Mouse (Mus musculus) C2C12 (cell line): ENCODE data around the gene Pdzd2. TPM values are rescaled to one million over a fixed set of nuclear protein-coding genes. Genes with fewer than 3 reads are reported as not detected.

Source experiments
- H3K27me3 ChIP-seq: one replicate; pipeline ENCODE4 v1.6.1; 2011; ENCODE audit not compliant: control insufficient read depth, insufficient read depth, insufficient read length
- H3K36me3 ChIP-seq: one replicate; pipeline ENCODE4 v1.6.1; 2011; ENCODE audit not compliant: control insufficient read depth, insufficient read depth
- H3K4me3 ChIP-seq: one replicate; pipeline ENCODE4 v1.5.1; 2011; ENCODE audit warnings: mild to moderate bottlenecking, control low read depth; ENCODE audit not compliant: poor library complexity, insufficient read depth, severe bottlenecking
- H3K79me2 ChIP-seq: one replicate; pipeline ENCODE4 v1.6.1; 2011; ENCODE audit not compliant: control insufficient read depth, insufficient read depth
- H3K79me3 ChIP-seq: one replicate; pipeline ENCODE4 v1.6.1; 2011; ENCODE audit warnings: low read depth, control low read depth
- H3ac ChIP-seq: one replicate; pipeline ENCODE3; 2011; ENCODE audit warnings: low read depth; ENCODE audit not compliant: control insufficient read depth, insufficient read length
- CEBPB ChIP-seq: IDR thresholded peaks from one replicate; pipeline ENCODE4 v1.6.1; 2011; ENCODE audit warnings: low read depth, mild to moderate bottlenecking, control low read depth, moderate library complexity
- CTCF ChIP-seq: IDR thresholded peaks from one replicate; pipeline ENCODE4 v1.5.1; 2011; ENCODE audit not compliant: control insufficient read depth, insufficient read depth, insufficient read length
- FOSL1 ChIP-seq: IDR thresholded peaks from one replicate; pipeline ENCODE4 v1.8.0; 2011; ENCODE audit warnings: mild to moderate bottlenecking, low read length; ENCODE audit not compliant: poor library complexity, insufficient read depth, severe bottlenecking
- MAX ChIP-seq: IDR thresholded peaks from one replicate; pipeline ENCODE4 v1.6.1; 2011; ENCODE audit warnings: mild to moderate bottlenecking, control low read depth
- MYOD1 ChIP-seq: IDR thresholded peaks from one replicate; pipeline ENCODE4 v1.6.1; 2011; ENCODE audit warnings: low read depth; ENCODE audit not compliant: control insufficient read depth, insufficient read length
- MYOG ChIP-seq: IDR thresholded peaks from one replicate; pipeline ENCODE4 v1.6.1; 2011; ENCODE audit not compliant: control insufficient read depth, insufficient read length; ENCODE audit errors: extremely low read depth
- USF1 ChIP-seq: IDR thresholded peaks from one replicate; pipeline ENCODE4 v1.6.1; 2011; ENCODE audit warnings: low read depth, mild to moderate bottlenecking, control low read depth, moderate library complexity
- polyA plus RNA-seq: library from polyadenylated mRNA; unstranded; fragments of >200 nt; fragmentation: generic; extraction: Trizol; gene quantifications from one replicate; pipeline ENCODE4 v1.2.1, GENCODE M21; 2012; ENCODE audit warnings: missing spikeins

Gene Pdzd2
- polyA plus RNA-seq, 1 experiment, result 0.01 TPM

DNA sequence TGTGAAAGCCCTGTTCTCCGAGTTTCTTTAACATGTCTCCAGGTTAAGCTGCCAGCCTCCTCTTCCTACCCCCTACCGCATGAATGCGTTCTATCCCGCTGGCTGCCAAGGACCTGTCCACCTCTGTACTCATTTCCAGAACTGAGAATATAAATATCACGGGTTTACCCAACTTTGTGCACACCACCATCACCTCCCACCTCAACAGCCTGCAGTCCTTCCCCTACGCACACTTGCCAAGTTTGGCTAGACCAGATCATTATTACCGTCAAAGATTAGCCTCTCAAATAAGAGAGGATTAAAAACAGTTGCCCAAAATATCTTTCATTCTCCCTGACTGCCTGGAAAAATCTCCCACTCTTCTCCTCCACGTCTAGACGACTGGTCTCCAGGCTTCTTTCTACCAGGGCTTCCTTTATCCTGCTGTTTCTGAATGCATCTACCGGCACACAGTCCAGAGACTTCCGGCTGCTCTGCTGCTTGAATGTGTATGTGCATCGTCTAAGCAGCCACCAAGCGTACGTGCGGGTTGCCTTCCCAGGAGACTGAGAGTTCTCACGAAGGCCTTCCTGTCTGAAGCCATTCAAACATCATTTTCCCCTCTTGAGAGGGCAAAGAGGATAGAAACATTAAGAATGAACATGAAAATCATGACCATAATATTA lies 324.1 kb downstream of the Pdzd2 start:
- Histone ChIP-seq H3K4me3 (no peak overlapping the region), H3K79me3 (no peaks in the 10 kb centered on the region), H3K27me3 (peaks cover 5% of the 10 kb centered on the region), H3K36me3 (no peaks in the 10 kb centered on the region), H3ac (no peak overlapping the region), H3K79me2 (no peaks in the 10 kb centered on the region)
- TF ChIP-seq MYOD1, result no peak
- TF ChIP-seq CEBPB, result no peak
- no peak for TF ChIP-seq CTCF
- TF ChIP-seq FOSL1, result no peak
- no peak for TF ChIP-seq MAX
- no peak for TF ChIP-seq USF1
- no peak for TF ChIP-seq MYOG

GRCm38 (mm10) chr15:12414696-12415095 lies 325.0 kb downstream of the Pdzd2 start:
- Histone ChIP-seq H3ac (no peak overlapping the region), H3K79me3 (no peaks in the 10 kb centered on the region), H3K36me3 (no peaks in the 10 kb centered on the region), H3K4me3 (no peak overlapping the region), H3K79me2 (no peaks in the 10 kb centered on the region), H3K27me3 (peaks cover 5% of the 10 kb centered on the region)
- TF ChIP-seq MYOD1 (no peak), USF1 (no peak), MAX (no peak), MYOG (no peak), CEBPB (no peak), FOSL1 (no peak), CTCF (no peak)

DNA sequence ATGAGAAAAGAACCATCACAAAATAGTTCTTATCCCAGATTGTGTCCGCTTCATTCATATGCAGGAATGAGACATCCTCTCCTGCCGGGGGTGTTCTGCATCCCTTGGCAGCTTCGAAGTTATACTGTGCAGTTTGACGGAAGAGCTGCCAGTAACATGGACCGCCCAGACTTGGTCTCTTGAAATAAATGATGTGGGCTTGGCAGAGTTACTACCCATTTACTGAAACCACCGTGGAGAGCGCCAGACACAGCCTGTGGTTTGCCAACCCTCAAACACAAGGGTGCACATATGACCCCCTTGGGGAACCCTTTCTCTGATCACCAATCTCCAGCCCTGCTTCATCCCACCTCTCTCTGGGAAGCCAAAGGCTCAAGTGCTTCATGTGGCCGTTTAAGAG lies 331.5 kb downstream of the Pdzd2 start:
- H3K4me3 ChIP-seq, result no peak overlapping the region
- TF ChIP-seq CEBPB, result no peak
- TF ChIP-seq USF1, result no peak
- TF ChIP-seq MYOD1, result no peak
- no peak for TF ChIP-seq CTCF
- TF ChIP-seq FOSL1, result no peak
- no peak for TF ChIP-seq MAX
- no peak for TF ChIP-seq MYOG
- H3K79me2 ChIP-seq, result no peaks in the 10 kb centered on the region
- H3K79me3 ChIP-seq, result no peaks in the 10 kb centered on the region
- no peaks in the 10 kb centered on the region for H3K36me3 ChIP-seq
- peaks cover 11% of the 10 kb centered on the region for H3K27me3 ChIP-seq
- H3ac ChIP-seq, result no peak overlapping the region

GRCm38 (mm10) chr15:12405592-12405991 lies 334.1 kb downstream of the Pdzd2 start:
- Histone ChIP-seq H3K36me3 (no peaks in the 10 kb centered on the region), H3K79me2 (no peaks in the 10 kb centered on the region), H3K4me3 (no peak overlapping the region), H3K27me3 (peaks cover 17% of the 10 kb centered on the region), H3K79me3 (no peaks in the 10 kb centered on the region), H3ac (no peak overlapping the region)
- TF ChIP-seq MYOG, result no peak
- TF ChIP-seq MYOD1, result no peak
- TF ChIP-seq CEBPB, result no peak
- TF ChIP-seq USF1, result no peak
- no peak for TF ChIP-seq FOSL1
- TF ChIP-seq MAX, result no peak
- no peak for TF ChIP-seq CTCF

DNA sequence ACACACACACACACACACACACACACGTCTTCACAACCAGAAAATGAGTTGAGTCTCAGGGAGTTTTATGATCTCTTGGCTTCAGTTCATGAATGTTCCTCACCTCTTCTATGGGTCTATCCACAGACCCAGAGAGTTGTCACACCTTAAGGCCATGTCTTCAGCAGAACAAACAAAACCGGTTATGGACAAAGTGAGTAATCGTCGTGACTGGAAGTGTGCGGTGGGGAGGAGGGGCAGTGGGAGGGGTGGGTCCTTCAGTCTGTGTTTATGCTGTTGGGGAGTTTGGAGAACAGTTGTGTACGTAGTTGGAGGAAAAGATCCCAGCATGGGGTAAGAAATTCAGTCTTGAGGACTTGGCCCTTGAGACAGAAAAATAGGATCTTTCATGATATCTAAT lies 342.7 kb downstream of the Pdzd2 start:
- Histone ChIP-seq H3K27me3 (peaks cover 13% of the 10 kb centered on the region), H3K79me2 (no peaks in the 10 kb centered on the region), H3K4me3 (no peak overlapping the region), H3K79me3 (no peaks in the 10 kb centered on the region), H3ac (no peak overlapping the region), H3K36me3 (no peaks in the 10 kb centered on the region)
- TF ChIP-seq MAX, result no peak
- TF ChIP-seq CTCF, result no peak
- no peak for TF ChIP-seq MYOG
- no peak for TF ChIP-seq CEBPB
- no peak for TF ChIP-seq MYOD1

GRCm38 (mm10) chr15:12394758-12395157 lies 345.0 kb downstream of the Pdzd2 start:
- Histone ChIP-seq H3K79me2 (no peaks in the 10 kb centered on the region), H3K36me3 (no peaks in the 10 kb centered on the region), H3K79me3 (no peaks in the 10 kb centered on the region), H3K27me3 (peaks cover 13% of the 10 kb centered on the region), H3ac (no peak overlapping the region), H3K4me3 (no peak overlapping the region)
- TF ChIP-seq FOSL1 (no peak), USF1 (no peak), CTCF (no peak), MYOG (no peak), MYOD1 (no peak), CEBPB (no peak), MAX (no peak)
